Mouse (Mus musculus) right cerebral cortex, postnatal 36 days (tissue): ENCODE results near the gene Frmd3.
A peak's percentile ranks its signal among the peaks of the same experiment; 100 is the strongest.
"Not testable (repeated sequence)": the region's sequence is repeated elsewhere in the genome, so short reads cannot be mapped to it uniquely, and the experiment has no call there.

Experiments
- DNase-seq, 2 experiments: peaks; one replicate each; pipeline ENCODE4 v3.0.0; 2022; ENCODE audit warnings: low spot score in 2 of 2, mixed read lengths in 1 of 2

Gene Frmd3

DNA sequence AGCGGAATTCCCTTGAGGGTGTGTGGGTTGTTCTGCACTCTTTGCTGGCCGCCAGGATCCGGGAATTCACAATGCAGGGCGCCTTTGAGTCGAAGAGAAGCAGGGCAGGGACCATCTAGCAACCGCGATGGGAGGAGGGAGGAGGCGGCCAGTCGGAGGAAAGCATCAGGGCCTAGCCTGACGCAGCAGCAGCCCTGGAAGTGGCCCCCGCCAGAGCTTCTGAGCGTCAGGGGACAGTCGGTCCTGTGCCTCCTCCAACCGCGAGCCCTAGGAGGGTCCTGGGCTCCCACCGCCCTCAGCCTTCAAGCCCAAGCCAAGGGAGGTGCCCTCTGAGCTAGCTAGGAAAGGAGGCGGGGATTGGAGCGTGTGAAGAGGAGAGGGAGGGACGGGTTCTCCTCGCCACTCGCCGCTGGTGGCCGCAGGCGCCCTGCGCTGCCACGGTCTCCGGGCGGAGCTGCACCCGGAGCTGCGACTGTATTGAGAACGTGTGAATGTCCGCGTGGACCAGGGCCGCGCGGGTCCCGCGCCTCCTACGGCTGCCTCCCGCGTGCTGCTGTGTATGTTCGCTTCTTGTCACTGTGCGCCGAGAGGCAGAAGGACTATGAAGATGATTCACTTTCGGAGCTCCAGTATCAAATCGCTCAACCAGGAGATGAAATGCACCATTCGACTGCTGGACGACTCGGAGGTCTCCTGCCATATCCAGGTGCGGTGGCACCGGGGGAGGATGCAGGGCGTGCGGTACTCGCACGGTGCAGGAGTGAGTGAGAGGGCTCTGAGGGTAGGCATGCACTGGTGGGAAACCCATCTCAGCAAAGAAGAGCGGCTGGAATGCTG lies at the start of gene Frmd3:
Gene Frmd3, plus strand, starts transcription at position 232 of the 837 bp plus-strand sequence.
- DNase-seq: peak; percentile 55 to 59

DNA sequence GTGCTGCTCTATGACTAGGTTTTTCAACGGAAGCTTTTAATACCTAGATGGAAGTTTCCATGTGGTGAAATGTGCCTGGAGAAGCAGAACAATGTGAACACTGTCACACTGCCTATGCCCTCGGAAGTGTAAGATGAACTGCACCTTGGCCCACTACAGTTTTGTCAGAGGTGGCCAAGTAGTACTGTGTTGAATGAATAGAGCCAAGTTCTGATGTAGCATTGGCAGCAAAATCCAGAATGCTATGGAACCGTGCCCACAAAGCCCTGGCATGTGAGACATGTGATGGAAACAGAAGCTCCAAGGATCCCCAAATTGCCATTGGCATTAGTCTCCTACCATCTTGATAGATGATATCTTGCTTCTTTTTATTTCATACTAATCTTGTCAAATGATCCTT lies 32.8 kb upstream of the Frmd3 start:
- no peak for DNase-seq

GRCm38 (mm10) chr4:74012277-74012676 lies 965 bp upstream of the Frmd3 start:
- no peak for DNase-seq

- no peak for DNase-seq
Measured at GRCm38 (mm10) chr4:74012700-74013099, 542 bp upstream of the Frmd3 start.

- DNase-seq: peak in 1 of 2 experiments; percentile 13
Measured at GRCm38 (mm10) chr4:74014048-74014500, 832 bp downstream of the Frmd3 start.

GRCm38 (mm10) chr4:74020084-74020483 lies 6.8 kb downstream of the Frmd3 start:
- DNase-seq: no peak

DNA sequence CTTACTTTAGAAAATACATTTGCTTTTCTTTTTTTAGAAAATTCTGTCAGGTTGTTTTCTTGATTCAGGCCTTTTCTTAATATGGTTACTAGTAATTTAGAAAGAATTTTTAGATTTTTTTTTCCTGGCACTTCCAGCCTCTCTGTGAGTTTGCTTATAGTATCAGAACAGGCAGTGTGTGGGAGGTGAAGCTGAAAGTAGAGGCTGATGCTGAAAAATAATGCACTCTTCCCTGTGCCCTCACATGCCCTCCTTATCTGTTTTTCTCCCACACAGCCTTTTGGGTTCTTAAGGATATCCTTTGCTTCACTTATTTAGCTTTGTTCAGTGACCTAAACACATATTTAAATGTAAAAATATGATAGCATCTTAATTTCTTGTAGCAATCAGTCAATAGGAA lies 30.0 kb downstream of the Frmd3 start:
- peak in 1 of 2 experiments; percentile 22 for DNase-seq

DNA sequence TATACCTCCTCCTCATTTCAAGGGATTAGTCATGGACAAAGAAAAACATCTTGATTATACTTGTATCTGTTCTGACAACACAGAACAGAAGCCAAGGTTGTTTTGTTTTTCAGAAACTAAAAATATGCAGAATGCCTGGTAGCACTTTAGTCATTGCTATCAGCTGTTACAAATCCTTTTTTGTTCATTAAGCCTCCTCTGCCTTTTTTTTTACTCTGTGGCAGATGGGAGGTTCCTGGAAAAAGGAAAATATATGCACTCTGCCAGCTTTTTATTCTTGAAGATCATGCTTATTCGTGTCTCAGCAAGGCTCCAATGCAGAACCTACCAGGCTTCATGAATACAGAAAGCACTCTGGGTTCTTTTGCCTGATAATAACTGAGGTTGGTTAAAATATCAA lies 38.5 kb downstream of the Frmd3 start:
- DNase-seq: peak in 1 of 2 experiments; percentile 24

GRCm38 (mm10) chr4:74076727-74077126 lies 63.5 kb downstream of the Frmd3 start:
- no peak for DNase-seq

- DNase-seq: no peak
Measured at GRCm38 (mm10) chr4:74110816-74111215, 97.6 kb downstream of the Frmd3 start.

GRCm38 (mm10) chr4:74191528-74191927 lies 178.3 kb downstream of the Frmd3 start:
- DNase-seq: no peak

DNA sequence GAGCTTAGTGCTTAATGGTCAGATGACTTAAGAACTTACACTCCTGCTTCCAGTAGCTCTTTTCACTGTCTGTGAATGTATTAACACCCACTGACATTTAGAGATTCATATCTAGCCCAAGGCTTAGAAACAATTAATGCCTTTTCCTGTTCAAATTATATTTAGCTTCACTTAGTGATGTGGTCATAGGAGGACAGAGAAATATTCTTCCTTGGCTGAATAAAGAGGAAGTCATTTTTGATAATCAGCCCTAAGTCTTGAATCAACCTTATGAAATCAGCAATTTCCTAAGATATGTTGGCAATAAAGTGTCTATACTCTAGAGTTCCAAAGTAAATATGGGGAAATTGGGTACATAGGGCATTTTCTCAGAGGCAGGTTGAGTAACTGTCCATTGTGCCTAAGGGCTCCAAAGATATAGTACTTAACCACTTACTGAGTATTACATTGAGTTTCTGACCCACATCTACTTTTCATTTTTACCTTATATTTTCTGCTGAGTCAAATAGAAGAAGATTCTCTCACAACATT lies 188.1 kb downstream of the Frmd3 start:
- no peak for DNase-seq

GRCm38 (mm10) chr4:74221780-74222179 lies 208.5 kb downstream of the Frmd3 start:
- DNase-seq: not testable (repeated sequence)

DNA sequence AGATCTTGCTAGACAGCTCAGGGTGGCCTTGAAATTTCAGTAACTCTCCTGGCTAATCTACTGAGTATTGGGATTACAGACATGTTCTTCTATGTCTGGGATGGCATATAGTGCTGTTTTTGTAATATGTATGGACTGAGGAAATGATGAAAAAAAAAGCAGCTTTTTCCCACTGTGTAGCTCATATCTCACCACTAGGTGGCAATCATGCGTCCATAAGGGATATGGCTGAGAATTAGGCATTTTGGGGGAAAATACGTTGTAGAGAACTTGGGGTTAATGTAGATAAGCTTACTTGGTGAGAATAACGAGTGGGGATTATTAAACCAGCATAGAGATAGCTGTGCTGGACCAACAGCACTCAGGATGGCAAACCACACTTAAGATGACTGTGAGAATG lies 209.1 kb downstream of the Frmd3 start:
- DNase-seq: no peak

DNA sequence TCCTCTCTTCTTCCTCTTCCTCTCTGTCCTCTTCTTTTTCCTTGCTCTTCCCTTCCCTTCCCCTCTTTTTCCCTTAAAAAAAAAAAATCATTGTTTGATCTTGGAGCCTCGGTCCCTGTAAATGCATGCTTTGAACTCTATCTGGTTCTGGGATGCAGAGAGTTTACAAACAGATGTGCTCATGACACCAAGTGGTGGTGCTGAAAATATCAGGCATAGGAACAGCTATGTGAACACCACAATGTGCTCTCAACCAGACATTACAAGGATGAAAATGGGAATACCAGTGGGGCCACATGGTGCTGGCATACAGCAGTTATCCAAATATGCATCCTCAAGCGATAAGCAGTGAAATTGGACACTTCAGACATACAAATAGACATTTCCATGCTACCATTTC lies 211.0 kb downstream of the Frmd3 start:
- no peak for DNase-seq

GRCm38 (mm10) chr4:74230994-74231393 lies 217.8 kb downstream of the Frmd3 start:
- DNase-seq: no peak

- DNase-seq: peak; percentile 13 to 46
Measured at GRCm38 (mm10) chr4:74231405-74231804, 218.2 kb downstream of the Frmd3 start.

GRCm38 (mm10) chr4:74233534-74233933 lies 220.3 kb downstream of the Frmd3 start:
- DNase-seq: no peak

GRCm38 (mm10) chr4:74242176-74242575 lies 228.9 kb downstream of the Frmd3 start, which contains the start of gene Kdm4c:
TSS of gene Kdm4c (plus strand) at chr4:74242497.
- no peak for DNase-seq
